Mouse (Mus musculus) spleen, adult 18-20 months (tissue): ENCODE measurements around the gene Ergic2.
"Not testable (repeated sequence)": the region's sequence is repeated elsewhere in the genome, so short reads cannot be mapped to it uniquely, and the experiment has no call there.

ENCODE experiments used
- DNase-seq, 2 experiments: peaks; one replicate each; pipeline ENCODE4 v3.0.0; 2022; ENCODE audit warnings: mixed read lengths in 2 of 2

The Ergic2 gene

DNA sequence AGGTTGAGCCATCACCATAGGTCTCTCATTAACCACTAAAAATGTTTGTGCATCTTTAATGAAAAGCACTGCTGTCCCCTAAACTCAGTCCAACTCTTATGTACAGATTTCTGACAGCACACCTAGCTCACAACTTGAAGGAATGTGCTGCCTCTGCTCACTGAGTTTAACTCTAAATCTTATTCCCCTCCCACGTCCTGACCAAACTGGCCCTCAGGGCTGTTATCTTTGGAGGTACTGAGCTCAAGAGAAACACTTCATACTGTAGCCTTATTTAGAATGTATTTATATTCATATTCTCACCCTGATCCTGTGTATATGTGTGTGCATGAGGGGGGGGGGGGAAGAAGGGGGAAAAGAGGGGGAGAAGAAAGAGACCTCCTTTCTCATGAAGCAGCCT is 4.7 kb downstream of the Ergic2 start:
- no peak for DNase-seq

DNA sequence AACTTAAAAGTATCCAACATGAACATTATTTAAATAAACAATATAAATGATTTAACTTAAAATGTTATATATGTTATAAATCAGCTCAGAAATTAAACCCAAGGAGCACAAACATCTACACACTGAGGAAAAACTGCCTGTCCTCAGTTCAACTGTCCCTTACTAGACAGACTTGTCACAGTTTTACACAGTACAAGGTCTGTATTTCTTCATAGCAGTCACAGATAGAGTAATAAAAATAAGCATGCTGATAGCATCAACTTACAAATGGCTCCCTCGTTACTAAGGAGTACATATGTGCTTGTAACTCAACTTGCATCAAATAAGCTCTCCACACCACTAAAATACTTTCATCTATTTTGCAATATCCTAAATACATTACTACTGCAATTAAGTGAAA is 7.0 kb downstream of the Ergic2 start:
- DNase-seq, result no peak

DNA sequence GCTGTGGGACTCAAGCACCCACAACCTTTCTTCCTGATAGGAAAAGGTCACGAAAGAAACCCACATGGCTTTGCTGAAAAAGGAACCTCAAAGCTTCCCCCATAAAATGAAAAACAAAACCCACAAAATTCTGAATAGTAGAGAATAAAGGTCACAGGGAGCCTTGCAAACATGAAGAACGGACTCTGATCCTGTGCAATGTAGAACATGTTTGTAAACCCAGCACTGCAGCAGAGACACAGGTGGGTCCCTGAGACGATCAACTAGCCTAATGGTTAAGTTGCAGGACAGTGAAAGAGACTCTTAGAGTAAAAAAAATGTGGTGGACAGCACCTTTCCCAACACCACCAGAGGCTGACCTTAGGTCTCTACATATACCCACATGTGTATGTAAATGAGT is 12.4 kb downstream of the Ergic2 start:
- DNase-seq, result no peak

DNA sequence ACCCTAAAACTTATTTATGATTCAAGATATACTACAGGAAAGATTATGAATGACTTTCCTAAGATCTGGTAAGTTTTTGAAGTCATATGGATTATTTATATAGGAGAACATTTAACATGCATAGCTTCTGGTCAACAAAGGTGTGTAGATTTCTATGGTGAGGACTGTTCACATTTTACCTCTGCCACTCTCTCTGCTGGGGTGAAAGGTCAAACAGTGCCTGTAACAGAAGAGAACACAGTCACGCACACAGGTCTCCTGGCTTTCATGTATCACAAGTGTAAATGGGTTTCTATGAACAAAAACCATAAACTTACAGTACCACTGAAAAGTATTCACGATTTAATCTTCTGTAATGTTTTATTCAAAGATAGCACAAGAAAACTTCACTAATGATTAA is 13.0 kb downstream of the Ergic2 start:
- no peak for DNase-seq

DNA sequence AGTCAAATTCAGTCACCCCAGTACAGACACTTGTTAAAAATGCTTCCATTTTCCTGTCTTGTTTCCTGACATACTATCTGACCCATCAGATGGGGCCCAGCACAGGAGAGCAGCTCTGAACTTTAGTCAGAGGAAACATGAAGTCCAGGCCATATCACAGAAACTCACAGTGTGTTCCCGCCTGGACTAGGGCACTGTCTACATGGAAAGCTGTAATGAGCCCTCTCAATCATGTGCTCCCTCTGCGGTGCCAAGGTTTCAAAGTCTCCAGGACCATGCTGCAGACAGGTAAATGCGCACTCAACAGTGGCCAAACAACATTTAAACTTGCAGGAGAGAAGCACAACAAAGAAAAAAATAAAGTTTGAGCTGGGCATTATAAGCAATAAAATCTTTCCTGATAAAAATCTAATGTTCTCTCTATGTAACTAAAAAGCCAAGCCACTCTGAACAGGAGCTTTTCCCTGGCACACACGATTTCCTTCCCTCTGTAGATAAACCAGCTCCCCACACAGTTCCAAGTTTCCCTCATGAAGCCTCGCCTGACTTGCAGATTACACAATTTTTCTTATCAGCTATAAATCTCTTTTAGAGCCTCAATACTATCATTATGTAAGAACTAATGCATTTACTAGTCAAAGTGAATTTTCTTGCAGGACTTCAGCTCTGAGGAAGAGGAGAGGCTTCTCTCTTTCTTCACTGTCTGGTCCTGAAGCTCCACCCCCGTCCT is 18.0 kb downstream of the Ergic2 start:
- DNase-seq, result no peak

DNA sequence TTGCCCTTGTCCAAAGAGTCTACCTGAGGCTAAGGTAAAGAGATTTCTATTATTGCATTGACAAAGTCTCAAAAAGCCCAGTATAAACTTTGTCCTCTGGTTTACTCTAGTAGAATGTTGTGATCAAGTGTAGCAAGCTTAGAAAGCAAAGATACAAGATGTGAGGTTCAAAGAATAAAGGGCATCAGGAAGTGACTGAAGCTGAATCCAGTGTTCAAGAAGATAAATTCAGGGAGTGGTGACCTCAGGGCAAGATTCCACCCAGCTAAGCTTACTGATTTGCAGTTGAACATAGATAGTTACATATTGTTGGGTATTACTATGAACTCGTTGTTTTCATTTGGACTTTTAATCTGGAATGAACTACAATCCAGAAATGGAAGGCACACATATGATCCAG is 26.5 kb downstream of the Ergic2 start:
- no peak for DNase-seq

DNA sequence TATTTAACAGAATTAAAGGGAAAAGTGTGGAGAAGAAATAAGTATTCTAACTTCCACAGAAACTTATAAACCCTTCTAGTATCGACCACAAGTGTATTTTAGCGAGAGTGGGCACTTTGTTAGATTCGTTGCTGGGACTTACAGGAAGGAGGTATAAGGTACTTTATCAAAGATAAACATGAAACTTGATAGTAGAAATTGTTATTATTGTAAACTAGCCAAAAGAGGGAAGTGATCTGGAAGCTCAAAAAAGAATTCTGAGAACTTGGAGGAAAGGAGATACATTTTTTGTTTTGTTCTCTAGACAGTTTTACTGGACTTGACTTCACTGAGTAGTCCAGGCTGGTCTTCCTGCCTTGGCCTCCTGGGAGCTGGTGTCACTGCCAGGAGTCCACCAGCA is 39.3 kb downstream of the Ergic2 start:
- no peak for DNase-seq

DNA sequence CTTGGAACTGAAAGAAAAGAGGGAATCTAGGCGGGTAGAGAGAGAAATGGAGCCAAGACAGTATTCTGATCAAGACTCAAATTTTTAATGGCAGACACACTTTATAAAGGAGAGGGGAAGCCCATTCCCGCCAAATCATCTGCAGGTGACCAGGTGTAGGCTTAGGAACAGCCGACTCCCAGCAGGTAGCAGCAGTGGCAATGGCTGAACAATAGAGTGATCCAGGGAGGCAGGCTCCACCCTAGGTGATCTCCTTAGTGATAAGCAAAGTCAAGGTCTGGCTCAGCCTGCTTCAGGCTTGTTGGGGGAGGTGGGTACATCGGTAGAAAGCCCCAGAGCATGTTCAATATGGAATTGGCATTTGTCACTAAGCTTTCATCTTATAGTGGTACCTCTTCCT is 59.9 kb downstream of the Ergic2 start:
- not testable (repeated sequence) for DNase-seq

DNA sequence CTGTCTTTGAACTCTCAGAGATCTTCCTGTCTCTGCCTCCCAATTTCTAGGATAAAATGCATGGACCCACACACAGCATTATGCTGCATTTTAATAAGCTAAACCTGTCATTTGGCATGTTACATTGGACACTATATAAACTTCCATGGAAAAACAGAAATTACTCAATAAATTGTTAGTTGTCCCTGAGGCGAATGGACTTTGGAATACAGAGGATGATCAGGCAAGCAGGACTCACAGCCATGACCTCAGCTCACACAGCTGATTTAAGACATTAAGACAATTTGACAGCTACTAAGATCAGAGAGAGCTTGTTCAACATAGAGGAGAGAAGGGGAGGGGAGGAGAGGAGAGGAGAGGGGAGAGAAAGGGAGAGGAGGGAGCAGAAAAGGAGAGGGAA is 69.8 kb downstream of the Ergic2 start:
- DNase-seq, result no peak

DNA sequence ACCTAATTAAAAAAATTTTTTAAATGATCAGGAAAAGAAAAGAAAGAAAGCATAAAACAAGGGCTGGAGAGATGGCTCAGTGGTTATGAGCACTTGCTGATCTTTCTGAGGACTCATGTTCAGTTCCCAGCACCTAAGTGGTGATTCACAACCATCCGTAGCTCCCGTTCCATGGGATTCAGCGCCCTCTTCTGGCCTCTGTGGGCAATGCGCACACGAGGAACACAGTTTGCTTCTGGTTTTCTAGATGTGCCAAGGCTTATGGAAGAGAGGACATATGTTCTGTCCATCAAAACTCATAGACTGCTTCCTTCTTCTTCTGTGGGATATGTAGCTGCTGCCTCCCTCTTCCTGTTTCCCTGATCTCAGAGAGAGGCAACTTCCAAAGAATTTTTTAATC is 70.3 kb downstream of the Ergic2 start:
- DNase-seq, result no peak

DNA sequence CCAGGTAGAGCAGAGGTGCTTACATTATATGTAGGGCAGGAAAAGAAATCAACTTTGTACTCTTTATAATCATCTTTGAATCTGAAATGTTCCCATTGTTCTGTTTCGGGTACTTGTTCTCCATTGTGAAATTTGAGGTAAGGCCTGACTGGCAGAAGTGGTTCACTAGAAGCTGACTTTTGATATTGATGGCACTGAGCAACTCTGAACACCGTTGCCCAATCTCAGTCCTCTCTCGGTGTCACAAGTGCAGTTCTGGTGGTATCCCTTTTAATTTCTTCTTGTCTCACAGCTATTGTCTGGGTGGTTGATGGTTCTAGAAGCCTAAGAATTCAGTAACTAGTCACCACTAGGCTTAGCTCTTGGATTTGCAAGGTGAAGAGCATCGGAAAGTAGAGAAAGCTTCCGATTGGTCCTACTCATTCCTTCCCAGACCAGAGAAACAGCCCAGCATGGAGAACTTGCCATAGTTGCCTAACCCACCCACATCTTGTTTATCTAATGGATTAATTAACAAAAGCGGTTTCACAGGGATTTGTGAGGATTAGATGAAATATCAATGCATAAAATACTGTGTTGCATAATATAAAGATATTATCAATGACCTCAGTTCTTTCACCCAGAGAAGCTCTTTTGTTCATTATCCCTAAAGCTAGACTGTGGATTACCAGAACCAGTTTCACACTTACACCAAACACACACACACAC is 72.7 kb downstream of the Ergic2 start:
- no peak for DNase-seq

DNA sequence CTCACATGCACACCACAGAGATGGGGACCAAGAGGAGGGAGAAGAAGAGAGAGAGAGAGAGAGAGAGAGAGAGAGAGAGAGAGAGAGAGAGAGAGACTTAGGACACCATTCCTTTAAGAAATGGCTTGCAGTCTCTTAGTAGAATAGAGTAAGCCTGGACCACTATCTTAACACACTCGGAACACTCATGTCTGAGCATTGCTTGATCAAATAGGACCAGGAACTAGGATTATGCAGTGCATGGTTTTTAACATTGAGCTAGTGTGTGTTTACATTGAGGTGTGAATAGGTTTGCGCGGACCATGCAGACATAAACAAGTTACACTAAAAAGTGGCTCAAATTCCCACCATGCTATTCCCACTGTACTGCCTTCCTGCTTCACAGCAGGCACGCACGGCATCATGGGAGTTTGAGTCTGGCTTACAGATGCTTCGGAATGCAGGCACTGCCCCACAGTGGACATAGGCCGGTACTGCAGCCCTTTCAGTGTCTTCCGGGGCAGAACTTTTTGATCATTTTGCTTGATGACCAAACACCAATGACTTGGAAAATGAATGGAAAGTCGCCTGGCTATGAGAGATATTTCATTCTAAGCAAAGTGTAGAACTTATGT is 76.3 kb downstream of the Ergic2 start:
- peak in 1 of 2 experiments; percentile 43 for DNase-seq

DNA sequence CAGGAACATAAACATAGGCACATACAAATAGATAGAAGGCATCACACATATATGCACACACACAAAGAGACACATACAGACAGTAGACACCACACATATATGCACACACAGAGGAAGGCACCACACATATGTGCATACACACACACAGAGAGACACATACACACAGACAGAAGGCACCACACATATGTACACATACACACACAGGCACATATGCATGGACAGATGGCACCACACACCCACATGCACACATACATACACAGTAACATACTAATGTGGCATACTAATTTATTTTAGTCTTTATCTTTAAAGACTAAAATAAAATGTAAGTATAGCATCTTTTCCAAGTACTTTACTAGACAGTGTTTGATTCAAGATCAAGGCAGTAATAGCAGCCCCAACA is 78.6 kb downstream of the Ergic2 start:
- DNase-seq, result no peak

DNA sequence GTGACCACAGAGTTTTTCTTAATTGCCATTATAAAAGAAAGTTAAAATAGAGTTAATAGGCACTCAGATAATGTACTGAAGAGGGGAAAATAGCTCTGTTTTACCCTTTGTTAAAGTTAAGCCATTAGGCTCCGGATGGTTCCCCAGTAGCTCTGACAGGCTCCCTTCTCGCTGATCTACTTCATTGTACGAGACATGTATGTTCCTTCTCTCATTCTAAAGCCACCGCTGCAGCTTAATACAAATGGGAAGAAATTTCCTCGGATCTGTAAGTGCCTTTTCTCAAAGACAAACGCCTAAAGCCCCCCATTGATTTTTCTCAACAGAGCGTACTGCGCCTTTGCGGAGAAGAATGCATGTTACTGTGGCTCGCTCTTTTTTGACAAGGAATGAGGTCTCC is 79.9 kb downstream of the Ergic2 start:
- DNase-seq, result no peak
